Mouse (Mus musculus): Measurements from ENCODE around the gene Bex1.
A peak's percentile ranks its signal among the peaks of the same experiment; 100 is the strongest.

Bex1 gene

GRCm38 (mm10) chrX:136171189-136172117 is 43.9 kb downstream of the Bex1 start:
- peak; percentile 70 for DNase-seq

GRCm38 (mm10) chrX:136170625-136171024 is 44.7 kb downstream of the Bex1 start:
- no peak for DNase-seq

Measured in kidney, postnatal 14 days (tissue).